Mouse (Mus musculus) hindbrain, embryonic 12.5 days (tissue): ENCODE data around the gene Bicral. TPM values are rescaled to one million over a fixed set of nuclear protein-coding genes. Genes with fewer than 3 reads are reported as not detected.

Experiments used
- ATAC-seq: fragments of 200-750 bp; cut with Nextera tagmentation; 2 replicates; pipeline ENCODE4 v1.8.0; 2017; ENCODE audit warnings: moderate TSS enrichment; ENCODE audit not compliant: low FRiP score
- H3K27ac ChIP-seq: fragments of 300-500 bp; sonication (generic); 2 replicates; pipeline ENCODE4 v1.5.1; 2016; ENCODE audit warnings: mild to moderate bottlenecking
- H3K27me3 ChIP-seq: fragments of 300-500 bp; sonication (generic); 2 replicates; pipeline ENCODE4 v1.6.1; 2016; ENCODE audit warnings: mild to moderate bottlenecking
- H3K36me3 ChIP-seq: fragments of 300-500 bp; sonication (generic); 2 replicates; pipeline ENCODE4 v1.6.1; 2016; ENCODE audit warnings: mild to moderate bottlenecking
- H3K4me1 ChIP-seq: fragments of 300-500 bp; sonication (generic); 2 replicates; pipeline ENCODE4 v1.6.1; 2016
- H3K4me2 ChIP-seq: fragments of 300-500 bp; sonication (generic); replicated peaks from 2 replicates; pipeline ENCODE4 v1.6.1; 2016; ENCODE audit warnings: mild to moderate bottlenecking
- H3K4me3 ChIP-seq: fragments of 300-500 bp; sonication (generic); 2 replicates; pipeline ENCODE4 v1.5.1; 2016; ENCODE audit warnings: mild to moderate bottlenecking
- H3K9ac ChIP-seq: fragments of 300-500 bp; sonication (generic); 2 replicates; pipeline ENCODE4 v1.6.1; 2016; ENCODE audit warnings: mild to moderate bottlenecking, moderate library complexity
- H3K9me3 ChIP-seq: fragments of 300-500 bp; sonication (generic); replicated peaks from 2 replicates; pipeline ENCODE4 v1.6.1; 2016; ENCODE audit warnings: mild to moderate bottlenecking
- WGBS: fragments of 180-500 bp; shearing (Covaris S2); methylation state at CpG from one replicate; pipeline ENCODE4 v1.1.7; 2016; 5-methylcytosine and 5-hydroxymethylcytosine counted together
- polyA plus RNA-seq: library from polyadenylated mRNA; unstranded; fragments of >200 nt; fragmentation: Nextera tagmentation; extraction: Ambion mirVana; gene quantifications from 2 replicates; pipeline ENCODE4 v1.2.1, GENCODE M21; 2016

Gene Bicral
- 7.6 and 8.1 TPM in 2 replicates for polyA plus RNA-seq

DNA sequence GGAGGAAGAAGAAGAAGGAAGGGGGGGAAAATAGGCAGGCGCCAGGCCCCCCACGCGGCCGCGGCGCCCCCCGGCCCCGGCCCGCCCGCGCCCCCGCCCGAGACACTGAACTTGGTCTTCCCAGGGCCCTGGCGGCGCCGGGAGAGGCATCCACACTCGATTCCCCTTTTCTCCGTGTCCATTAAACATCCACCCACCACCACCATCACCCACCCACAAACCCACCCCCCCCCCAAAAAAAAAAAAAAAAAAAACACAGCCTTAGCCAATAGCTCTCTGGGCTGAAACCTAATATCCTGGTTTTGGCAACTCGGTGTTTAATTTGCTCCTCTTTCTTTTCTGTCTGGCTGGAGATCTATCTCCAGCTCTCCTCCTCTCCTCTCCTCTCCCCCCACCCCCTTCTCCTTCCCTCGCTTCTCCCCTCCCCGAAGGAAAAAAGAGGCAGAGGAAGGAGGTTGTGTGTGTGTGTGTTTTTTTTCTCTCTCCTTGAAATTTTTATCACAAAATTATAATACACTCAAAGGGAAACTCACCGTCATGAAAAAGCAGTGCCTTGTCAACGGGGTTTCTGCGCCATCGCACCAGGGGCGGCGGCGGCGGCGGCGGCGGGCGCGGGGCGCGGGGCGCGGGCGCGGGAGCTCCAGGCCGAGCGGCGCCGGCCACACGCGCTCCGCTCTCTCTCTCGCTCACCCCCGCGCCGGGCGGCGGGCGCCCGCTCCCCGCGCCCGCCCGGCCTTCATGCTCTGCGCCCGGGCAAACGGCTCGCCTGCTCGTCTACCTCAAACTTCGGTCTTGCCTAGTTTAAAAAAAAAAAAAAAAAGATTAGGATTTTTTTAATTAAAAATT is at the start of gene Bicral:
Bicral (minus strand) TSS at position 580 of the 846 bp plus-strand sequence.
- under 1% methylated on average over 53 of the region's 65 CpGs for WGBS
- Histone ChIP-seq H3K36me3 (no peaks in the 10 kb centered on the region), H3K4me1 (peaks cover 25% of the 10 kb centered on the region), H3K27ac (peak within 1 kb of the TSS; percentile 100), H3K9me3 (no peaks in the 10 kb centered on the region), H3K9ac (peak within 1 kb of the TSS; percentile 100), H3K4me3 (peak within 1 kb of the TSS; percentile 99), H3K4me2 (peak within 1 kb of the TSS; percentile 49), H3K27me3 (no peaks in the 10 kb centered on the region)
- ATAC-seq, result peak; percentile 80

DNA sequence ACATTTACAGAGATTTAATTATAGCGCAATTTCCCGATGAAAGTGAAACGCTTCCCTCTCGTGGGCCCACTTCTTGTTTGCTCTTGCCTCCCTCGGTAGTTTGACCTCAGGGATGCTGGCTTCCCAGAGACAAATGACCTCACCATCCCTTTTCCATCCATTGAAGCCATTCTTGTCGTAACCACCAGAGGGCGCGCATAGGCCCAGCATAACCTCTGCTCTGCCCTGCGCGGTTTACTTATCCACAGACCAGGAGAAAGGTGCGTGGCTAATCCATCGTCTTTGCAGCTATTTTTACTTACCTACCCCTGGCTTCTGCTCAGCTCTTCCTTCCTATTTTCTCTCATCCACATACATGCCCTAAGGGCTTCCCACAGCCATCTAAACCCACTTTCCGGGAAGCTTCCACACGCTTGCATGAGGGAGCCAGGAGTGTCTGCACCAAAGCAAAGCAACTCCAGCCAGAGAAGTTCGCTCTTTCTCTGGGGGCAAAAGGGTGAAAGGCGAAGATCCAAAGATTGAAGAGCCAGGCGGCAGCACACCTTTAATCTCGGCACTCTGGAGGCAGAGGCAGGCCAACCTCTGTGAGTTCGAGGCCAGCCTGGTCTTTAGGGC is 45.7 kb upstream of the Bicral start:
- 22% methylated on average over 19 of the region's 19 CpGs for WGBS
- H3K9me3 ChIP-seq, result no peaks in the 10 kb centered on the region; the same call in 1 of the 2 replicates
- H3K4me1 ChIP-seq, result no peaks in the 10 kb centered on the region
- H3K4me2 ChIP-seq, result no peak overlapping the region
- no peak overlapping the region for H3K27ac ChIP-seq
- H3K36me3 ChIP-seq, result no peaks in the 10 kb centered on the region
- H3K27me3 ChIP-seq, result no peaks in the 10 kb centered on the region
- peak overlapping the region; percentile 35; the same call in 1 of the 2 replicates for H3K9ac ChIP-seq
- no peak overlapping the region for H3K4me3 ChIP-seq
- peak; percentile 61; the same call in 1 of the 2 replicates for ATAC-seq

DNA sequence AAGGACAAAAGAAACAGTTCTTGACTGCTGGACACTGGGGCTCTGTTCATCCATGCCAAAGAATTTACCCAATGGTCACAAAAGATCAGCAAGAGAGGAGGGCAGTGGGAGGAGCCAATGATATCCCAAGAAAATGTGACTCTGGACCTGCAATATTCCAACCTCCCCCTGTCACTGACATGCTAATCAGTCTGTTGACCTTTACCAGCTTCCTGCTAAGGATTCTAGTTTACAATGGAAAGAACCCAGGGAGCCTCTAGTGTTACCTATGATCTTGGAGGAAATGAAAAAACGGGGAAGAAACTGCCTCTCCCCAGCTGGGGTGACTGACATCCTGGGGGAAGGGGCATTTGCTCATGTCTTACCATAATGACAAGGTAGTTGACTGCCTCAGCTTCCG is 42.7 kb upstream of the Bicral start:
- Histone ChIP-seq H3K9ac (no peak overlapping the region), H3K36me3 (no peaks in the 10 kb centered on the region), H3K4me1 (peaks cover 4% of the 10 kb centered on the region; the same call in 1 of the 2 replicates), H3K4me3 (no peak overlapping the region), H3K4me2 (no peak overlapping the region), H3K9me3 (no peaks in the 10 kb centered on the region), H3K27ac (no peak overlapping the region), H3K27me3 (no peaks in the 10 kb centered on the region)
- WGBS, result 57% methylated on average over 2 of the region's 2 CpGs
- ATAC-seq, result no peak

DNA sequence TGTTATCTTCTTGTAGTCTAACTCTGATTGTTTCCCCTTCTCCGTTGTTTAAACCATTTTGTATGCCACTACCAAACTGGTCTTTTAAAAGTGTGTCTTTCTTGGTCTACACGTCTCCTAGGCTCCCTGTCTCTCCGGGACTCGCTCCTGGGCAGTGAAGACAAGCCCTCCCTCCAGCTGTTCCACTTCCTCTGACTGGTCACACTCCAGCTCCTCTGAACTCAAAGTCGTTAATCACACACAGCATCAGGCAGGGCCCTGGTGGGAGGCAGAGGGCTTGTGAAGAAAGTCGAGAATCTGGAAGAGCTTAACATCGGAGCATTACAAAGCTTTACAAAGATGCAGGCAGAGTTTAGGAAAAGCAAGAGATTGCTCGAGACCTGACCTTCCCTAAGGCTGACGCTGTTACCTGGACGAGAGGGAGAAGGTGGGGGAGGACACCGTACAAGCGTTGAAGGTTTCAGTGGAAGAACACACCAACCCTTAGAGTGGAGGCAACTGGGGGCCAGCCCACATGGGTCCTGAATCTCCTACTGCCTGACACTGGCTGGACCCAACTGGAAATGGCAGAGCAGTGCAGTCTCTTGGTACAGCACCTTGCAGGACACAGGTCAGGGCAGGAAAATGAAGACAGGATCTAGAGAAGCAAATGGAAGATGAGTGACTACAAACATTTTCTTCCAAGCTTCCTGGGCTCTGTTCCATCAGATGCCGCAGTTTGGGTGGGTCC is 39.1 kb upstream of the Bicral start:
- no peaks in the 10 kb centered on the region for H3K27me3 ChIP-seq
- H3K9ac ChIP-seq, result no peak overlapping the region
- H3K4me1 ChIP-seq, result peaks cover 20% of the 10 kb centered on the region
- no peak for ATAC-seq
- H3K9me3 ChIP-seq, result no peaks in the 10 kb centered on the region
- no peak overlapping the region for H3K4me2 ChIP-seq
- H3K4me3 ChIP-seq, result no peak overlapping the region
- 46% methylated on average over 13 of the region's 13 CpGs for WGBS
- peaks cover 4% of the 10 kb centered on the region; the same call in 1 of the 2 replicates for H3K36me3 ChIP-seq
- no peak overlapping the region; the same call in 1 of the 2 replicates for H3K27ac ChIP-seq

DNA sequence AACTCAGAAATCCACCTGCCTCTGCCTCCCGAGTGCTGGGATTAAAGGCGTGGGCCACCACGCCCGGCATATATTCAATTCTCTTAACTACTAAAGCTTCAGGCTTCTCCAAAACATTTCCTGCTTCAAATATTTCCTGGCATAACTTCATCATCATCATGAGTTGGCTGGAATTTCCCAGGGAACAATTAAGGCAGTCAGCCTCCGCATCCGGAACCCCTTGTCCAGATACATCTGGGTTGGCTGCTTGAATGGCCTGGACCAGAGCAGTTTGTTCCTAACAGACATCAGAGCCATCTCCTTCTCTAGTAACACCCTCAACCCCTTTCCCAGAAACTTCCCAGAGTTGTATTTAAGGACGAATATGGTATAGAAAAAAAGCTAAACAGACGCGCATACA is 37.1 kb upstream of the Bicral start:
- Histone ChIP-seq H3K27me3 (no peaks in the 10 kb centered on the region), H3K27ac (no peak overlapping the region), H3K4me2 (no peak overlapping the region), H3K9me3 (no peaks in the 10 kb centered on the region), H3K4me1 (peaks cover 32% of the 10 kb centered on the region), H3K9ac (no peak overlapping the region), H3K36me3 (peaks cover 7% of the 10 kb centered on the region; the same call in 1 of the 2 replicates), H3K4me3 (no peak overlapping the region)
- 95% methylated on average over 9 of the region's 9 CpGs for WGBS
- no peak for ATAC-seq

DNA sequence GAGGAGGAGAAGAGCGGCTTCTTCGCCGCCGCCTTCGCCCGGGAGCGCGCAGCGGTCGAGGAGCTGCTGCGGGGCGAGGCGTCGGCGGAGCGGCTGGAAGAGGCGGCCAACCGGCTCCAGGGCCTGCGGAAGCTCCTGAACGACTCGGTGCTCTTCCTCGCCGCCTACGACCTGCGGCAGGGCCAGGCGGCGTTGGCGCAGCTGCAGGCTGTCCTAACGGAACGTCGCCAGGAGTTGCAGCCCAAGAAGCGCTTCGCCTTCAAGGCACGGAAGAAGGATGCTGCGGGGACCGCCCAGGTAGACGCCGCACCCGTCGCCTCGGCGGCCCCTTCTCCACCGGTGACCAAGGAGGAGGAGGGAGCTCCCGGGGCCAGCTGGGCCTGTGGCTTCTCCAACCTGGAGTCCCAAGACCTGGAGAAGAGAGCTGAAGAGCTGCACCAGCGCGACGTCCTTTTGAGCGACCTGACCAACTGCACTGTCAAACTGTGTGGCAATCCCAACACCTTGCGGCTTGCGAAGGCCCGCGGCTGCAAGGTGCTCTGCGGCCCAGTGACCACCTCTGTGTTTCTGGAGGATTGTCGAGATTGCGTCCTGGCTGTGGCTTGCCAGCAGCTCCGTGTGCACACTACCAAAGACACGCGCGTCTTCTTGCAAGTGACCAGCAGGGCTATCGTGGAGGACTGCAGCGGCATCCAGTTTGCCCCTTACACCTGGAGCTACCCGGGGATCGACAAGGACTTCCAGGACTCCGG is 32.7 kb upstream of the Bicral start:
- no peak; the same call in none of the 2 replicates for ATAC-seq

DNA sequence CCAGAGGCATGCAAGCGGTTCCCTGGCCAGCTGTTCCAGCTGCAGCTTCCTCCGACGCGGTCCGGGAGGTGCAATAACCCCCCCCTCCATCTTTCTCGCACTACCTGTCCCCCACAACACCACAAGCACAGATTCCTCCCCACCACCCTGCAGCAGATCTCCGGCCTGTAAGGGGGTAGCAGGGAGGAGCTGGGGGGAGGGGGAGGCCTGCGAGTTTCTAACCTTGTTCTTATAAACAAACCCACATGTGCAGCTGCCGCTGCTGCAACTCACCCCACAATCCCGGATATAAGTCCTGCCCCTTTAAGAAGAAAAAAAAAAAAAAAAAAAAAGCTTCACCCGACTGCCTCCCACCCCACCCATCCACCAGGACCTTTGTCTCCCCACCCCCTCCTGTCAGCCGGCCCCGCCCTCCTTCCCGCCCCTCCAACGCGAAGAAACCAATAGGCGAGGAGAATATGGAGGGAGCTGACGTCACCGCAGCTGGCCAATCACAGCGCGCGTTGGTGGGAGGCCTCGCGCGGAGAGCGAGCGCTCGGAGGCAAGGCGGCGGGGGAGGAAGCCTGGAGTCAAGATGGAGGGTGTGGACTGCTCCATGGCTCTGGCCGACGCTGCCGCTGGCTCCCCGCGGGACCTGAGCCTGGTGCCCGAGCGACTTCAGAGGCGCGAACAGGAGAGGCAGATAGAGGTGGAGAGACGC is 32.0 kb upstream of the Bicral start, which contains the start of gene Tbcc:
Tbcc (plus strand) TSS at position 569 of the 700 bp plus-strand sequence.
- H3K27me3 ChIP-seq, result no peaks in the 10 kb centered on the region
- H3K4me2 ChIP-seq, result peak within 1 kb of the TSS; percentile 98
- WGBS, result under 1% methylated on average over 40 of the region's 40 CpGs
- peak within 1 kb of the TSS; percentile 92 for H3K9ac ChIP-seq
- peak within 1 kb of the TSS; percentile 94 for H3K4me3 ChIP-seq
- H3K27ac ChIP-seq, result peak within 1 kb of the TSS; percentile 97
- peaks cover 39% of the 10 kb centered on the region for H3K4me1 ChIP-seq
- peaks cover 7% of the 10 kb centered on the region; the same call in 1 of the 2 replicates for H3K36me3 ChIP-seq
- peak; percentile 93 for ATAC-seq
- H3K9me3 ChIP-seq, result no peaks in the 10 kb centered on the region

More for the DNA sequence above, 32.7 kb upstream of the Bicral start:
- Histone ChIP-seq H3K4me1 (peaks cover 35% of the 10 kb centered on the region), H3K36me3 (peaks cover 7% of the 10 kb centered on the region; the same call in 1 of the 2 replicates), H3K27me3 (no peaks in the 10 kb centered on the region), H3K9me3 (no peaks in the 10 kb centered on the region), H3K27ac (peak overlapping the region; percentile 92), H3K4me3 (peak overlapping the region; percentile 94), H3K4me2 (peak overlapping the region; percentile 98), H3K9ac (peak overlapping the region; percentile 92)
- 2% methylated on average over 62 of the region's 64 CpGs for WGBS

DNA sequence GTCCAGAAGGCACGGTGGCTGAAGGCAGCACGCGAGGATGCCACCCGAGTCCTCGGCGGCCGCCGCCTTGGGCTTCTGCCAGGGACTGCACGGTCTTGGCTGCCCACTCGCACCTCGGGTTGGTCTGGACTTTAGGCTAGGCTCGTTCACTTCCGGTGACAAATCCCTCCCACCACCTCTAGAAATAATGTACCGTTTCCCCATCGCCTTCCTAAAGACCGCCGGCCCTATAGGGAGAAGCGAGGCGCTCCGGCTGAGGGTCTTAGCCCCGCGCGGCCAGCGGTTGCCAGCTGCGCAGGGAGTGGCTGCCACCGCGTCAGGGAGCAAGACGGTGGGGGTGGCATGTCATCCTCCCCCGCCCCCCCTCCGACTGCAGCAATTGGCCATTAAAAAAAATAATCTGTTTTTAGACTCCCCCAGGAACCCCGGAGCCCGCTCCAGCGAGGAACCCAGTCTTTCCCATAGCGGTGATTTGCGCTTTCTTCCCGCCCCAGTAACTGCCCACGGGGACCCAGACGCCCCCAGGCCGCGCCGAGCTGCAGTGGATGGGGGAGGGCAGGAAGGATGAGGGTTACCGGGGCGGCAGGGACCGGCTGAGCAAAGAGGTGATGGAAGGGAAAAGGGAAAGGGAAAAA is 31.3 kb upstream of the Bicral start:
- Histone ChIP-seq H3K4me1 (peaks cover 39% of the 10 kb centered on the region), H3K36me3 (peaks cover 7% of the 10 kb centered on the region; the same call in 1 of the 2 replicates), H3K4me3 (peak overlapping the region; percentile 94), H3K27ac (peak overlapping the region; percentile 97), H3K9ac (peak overlapping the region; percentile 78), H3K4me2 (peak overlapping the region; percentile 87), H3K9me3 (no peaks in the 10 kb centered on the region), H3K27me3 (no peaks in the 10 kb centered on the region)
- ATAC-seq, result peak; percentile 72
- WGBS, result under 1% methylated on average over 44 of the region's 44 CpGs

DNA sequence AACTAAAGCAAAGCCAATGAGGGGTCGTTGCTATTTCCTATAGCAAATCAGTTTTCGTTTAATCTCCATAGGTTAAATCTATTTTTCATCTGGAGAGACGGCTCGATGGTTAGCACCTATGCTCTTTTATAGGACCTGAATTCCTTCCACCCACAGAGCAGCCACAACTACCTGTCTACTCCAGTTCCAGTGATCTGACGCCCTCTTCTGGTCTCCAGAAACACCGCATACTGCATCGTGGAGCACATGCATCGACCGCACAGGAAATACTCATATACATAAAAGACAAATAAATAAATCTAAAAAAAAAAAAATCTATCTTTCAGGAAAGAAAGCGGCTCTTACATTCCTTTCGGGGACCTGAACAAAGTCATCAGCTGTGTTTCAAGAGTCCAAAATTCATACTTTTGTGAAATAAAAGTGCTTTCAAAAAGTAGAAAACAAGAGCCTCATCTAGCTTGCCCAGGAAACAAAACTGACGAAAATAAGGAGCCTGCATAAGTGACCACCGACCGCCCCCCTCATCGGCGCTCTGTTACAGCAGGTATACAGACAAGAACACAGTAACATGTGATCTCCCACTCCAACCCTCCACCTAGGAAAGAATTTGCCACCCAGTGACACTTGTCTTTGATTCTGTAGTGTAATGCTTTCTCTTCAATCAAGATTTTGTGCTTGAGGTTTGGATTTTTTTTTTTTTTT is 30.4 kb upstream of the Bicral start:
- 36% methylated on average over 16 of the region's 16 CpGs for WGBS
- ATAC-seq, result no peak

More for the DNA sequence above, 30.4 kb upstream of the Bicral start:
- peak overlapping the region; percentile 87 for H3K4me2 ChIP-seq
- H3K27ac ChIP-seq, result peak overlapping the region; percentile 97
- peak overlapping the region; percentile 78 for H3K9ac ChIP-seq
- H3K4me3 ChIP-seq, result peak overlapping the region; percentile 94
- peaks cover 36% of the 10 kb centered on the region for H3K4me1 ChIP-seq
- peaks cover 4% of the 10 kb centered on the region; the same call in 1 of the 2 replicates for H3K36me3 ChIP-seq
- H3K9me3 ChIP-seq, result no peaks in the 10 kb centered on the region
- no peaks in the 10 kb centered on the region for H3K27me3 ChIP-seq
